Mouse (Mus musculus) cerebellum, adult 9-10 months (tissue): ENCODE measurements around the gene Psmf1.
A peak's percentile ranks its signal among the peaks of the same experiment; 100 is the strongest.

Experiments
- DNase-seq: peaks from one replicate; pipeline ENCODE4 v3.0.0; 2022

Gene Psmf1

DNA sequence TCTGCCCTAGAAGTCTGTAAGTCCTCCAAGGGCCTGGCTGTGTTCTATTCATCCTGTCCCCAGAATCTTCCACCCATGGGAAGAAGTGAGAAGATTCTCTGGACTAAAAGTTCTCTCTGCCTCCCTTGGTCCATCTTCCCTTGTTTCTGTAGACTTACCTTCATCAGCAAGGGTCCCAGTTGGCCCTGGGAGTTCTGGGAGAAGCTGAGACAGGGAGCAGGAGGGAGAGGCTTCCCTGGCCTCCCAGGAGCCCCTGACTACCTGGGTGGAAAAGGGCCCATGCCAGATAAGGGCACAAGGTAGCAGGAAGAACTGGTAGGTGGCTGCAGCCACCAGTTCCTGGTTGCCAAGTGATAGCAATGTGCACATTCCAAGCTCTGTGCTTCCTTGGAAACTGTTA, at the start of gene Psmf1:
Psmf1 (minus strand) TSS at position 342 of the 400 bp plus-strand sequence.
- DNase-seq: no peak

DNA sequence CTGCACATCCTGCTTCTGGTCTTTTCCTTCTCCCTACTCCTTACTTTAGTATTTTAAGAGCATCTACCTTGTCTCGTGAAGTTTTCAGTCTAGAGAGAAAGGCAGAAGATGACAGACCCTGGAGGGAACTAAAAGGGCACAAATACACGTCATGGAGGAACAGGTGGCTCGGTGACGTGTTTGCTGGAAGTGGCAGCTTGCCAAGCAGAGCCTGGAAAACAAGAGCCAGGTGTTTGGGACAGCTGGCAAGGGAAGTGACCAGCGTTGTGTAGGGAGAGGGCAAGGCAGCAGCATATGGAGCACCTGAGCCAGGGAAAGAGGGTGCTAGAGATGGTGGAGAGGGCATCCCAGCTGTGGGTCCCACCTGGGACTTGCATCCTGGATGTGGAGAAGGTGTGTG, 47.2 kb upstream of the Psmf1 start:
- no peak for DNase-seq

DNA sequence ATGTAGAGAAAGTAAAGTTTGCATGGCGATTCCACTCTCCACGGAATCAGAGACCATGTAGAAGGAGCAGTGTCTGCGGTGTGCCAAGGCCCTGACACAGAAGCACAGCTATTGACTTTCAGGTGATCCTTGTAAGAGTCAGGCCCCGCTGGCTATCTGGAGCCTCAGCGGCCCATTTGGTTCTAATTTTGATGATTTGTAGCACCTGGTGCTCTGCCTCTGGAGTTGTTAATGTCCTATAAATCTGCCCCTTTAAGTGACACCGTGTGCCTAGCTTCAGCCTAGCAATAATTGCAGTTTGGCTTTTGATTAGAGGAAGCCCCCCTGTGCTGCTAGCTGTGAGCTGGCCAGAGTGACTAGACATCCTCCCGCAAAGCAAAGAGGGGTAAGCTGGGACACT, 46.2 kb upstream of the Psmf1 start:
- no peak for DNase-seq

DNA sequence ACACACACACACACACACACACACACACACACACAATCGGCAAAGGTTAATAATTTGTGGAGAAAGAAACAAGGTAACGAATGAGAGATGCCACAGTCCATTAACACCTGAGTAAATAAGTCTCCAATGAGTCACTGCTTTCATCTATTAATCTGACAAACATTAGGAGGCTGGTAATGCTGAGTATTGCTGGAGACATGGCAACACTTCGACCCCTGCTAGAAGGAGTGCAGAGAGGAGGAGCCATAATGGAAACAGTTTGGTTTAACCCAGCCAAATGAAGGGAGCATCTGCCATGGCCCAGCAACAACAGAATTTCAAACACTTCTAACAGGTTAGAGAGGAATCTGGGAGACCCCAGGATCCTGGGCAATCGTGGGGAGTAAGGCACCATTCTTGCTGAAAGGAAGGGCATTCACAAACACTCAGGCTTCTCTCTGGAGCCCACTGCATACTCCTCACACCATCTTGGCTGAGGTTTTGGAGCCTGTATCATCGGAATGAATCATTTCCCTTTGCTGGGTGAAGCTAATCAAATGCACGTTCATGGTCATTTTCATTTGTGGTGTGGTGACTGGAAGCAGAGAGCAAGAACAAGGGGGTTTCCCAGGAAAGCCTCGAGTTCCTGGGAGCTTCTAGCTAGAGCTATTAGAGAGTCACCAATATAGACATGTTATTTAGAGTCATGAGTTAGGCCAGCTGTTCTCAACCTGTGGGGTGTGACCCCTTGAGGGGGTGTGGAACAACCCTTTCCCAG, 44.4 kb upstream of the Psmf1 start:
- no peak for DNase-seq

DNA sequence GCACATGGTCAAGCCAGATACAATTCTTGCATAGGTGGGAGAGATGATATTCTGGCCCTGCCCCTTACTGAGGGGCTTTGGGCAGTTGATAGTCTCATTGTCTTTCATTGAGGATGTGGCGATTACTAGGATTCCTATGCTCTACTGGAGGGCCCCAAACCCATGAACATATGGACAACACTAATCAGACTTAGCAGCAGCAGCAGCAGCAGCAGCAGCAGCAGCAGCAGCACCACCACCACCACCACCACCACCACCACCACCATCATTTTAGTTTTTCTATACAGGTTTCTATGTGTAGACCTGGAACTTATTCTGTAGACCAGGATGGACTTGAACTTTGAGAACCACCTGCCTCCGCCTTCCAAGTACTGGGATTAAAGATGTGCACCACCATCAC, 39.5 kb upstream of the Psmf1 start:
- DNase-seq: no peak

DNA sequence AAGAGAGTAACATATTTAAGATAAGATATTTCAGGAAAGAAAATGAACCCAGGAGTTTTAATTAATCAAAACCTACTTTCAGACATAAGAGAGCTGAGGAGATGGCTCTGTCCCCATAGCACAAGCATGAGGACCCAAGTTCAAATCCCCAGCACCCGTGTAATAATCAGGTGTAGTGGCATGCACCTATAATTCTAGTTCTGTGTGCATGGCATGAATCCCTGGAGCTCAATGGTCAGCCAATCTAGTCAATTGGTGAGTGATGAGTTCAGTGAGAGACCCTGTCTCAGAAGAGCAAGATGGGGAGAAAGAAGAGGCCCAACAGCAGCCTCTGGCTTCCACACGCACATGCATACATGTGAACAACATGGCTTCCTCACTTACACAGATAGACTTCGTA, 33.4 kb upstream of the Psmf1 start:
- no peak for DNase-seq

DNA sequence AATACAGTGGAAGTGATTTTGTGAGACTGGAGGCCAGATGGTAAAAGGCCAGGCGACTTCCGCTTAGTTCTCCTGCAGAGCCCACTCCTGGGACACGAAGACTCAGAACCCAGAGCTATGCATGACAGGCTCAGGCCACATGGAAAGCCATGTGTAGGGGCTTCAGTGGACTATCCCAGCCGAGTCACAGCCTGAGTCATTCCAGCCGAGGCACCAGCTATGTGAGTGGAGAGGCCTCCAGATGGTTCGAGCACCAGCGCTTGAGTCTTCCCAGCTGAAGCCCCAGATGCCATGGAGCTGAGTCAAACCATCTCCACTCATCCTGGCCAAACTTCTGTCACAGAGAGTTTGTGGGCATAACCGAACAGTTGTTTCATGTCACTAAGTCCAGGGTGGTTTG, 29.5 kb upstream of the Psmf1 start:
- DNase-seq: no peak

DNA sequence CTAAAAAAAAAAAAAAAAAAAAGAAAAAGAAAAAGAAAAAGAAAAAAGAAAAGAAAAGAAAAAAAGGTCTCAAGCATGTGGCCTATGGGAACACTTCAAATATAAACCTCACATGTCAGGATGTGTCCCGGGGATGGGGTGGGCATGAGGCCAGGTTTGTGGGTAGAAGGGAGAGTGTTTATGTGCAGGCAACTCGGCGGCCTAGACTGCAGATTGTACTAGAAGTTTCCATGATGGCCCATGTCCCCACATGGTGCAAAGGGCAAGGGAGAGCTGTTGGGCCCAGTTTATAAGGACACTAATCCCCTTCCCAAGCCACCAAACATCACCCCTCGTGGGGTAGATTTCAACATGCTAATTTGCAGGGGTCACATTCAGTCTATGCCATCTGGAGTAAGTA, 28.2 kb upstream of the Psmf1 start:
- DNase-seq: no peak

DNA sequence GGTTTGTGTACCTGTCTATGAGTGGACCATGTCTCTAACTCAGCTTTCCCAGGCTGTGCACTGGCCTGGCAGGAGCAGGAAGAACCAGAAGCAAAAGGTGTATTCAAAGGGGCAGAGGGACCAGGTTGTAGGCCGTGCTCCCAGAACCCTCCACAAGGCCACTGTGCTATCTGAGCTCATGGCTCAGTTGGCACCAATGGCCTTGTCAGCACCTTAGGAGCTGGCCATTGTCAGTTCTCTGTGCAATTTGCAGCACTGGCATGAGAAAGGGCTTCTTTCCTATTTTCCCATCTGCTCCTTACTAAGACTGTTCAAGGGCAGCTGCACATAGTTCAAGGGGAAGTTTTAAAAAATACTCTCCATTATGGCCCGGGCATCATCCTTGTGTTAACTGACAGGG, 20.6 kb upstream of the Psmf1 start:
- DNase-seq: no peak

DNA sequence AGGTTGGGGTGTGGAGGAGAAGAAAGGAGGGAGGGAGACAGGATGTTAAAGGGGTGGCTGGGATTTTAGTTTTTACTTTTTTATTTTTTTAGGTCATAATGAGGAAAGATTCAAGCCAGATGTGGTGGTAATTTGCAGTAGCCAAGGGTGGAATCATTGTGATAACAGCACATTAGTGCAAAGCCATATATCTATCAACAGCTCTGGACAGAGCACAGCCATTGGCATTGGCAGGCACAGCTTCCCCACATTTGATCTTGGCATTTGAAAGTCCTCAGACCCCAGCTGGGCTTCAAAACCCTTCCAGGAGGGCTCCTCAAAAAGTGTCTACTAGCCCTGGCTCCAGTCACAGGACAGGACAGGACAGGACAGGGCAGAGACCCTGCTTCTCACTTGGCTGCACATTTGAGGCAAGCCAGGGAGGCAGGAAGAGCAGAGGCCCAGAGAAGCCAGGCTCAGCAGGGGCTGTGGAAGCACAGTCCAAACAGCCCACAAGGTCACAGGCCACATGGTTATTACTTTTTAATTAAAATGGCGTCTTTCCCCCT, 14.9 kb upstream of the Psmf1 start:
- DNase-seq: no peak

DNA sequence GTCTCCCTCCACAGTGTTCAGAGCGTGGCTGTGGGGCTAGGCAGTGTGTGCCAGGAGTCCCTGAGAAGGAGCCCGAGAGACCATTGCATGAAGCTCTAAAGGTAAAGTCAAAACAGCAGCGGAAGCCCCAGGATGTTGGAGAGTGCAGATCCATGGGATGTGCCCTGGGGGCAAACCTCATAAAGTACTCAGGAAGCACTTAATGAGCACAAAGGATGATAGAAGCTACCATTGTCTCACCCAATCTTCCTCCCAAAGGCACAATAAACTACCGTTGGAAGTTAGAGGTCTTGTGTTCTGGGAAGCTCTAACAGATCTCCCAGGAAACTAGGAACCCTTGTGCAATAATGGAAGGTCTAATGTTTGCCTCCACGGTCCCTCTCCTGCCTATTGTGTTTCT, 13.5 kb upstream of the Psmf1 start:
- no peak for DNase-seq

DNA sequence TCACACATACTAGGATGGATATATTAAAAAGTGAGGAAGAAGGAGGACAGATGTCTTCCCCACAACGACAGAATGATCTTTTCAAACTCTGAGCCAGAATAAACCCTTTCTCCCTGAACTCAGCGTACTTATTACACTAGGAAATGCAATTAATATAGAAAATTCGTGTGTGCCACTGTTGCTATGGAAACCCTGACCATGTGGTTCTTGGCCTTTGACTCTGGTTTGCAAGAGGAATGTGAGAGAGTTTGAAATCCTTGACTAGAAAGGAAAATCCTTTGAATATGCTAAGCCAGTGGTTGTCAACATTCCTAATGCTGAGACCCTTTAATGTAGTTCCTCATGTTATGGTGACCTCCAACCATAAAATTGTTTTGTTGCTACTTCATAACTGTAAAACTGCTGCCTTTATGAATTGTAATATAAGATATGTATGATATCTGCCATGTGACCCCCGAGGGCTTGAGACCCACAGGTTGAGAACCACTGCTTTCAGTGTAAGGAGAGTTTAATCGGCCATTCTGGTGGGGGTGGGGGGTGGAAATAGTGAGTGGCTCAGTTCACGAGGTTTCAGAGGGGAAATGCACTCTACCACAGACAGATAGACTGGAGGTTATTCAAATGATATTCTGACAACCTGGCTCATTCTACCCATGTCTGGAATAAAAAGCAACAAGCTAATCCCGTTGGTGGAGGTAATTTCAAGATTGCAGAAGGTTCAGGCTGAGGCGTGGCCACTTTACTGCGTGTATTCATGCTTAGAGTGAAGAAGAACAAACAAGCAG, 12.5 kb upstream of the Psmf1 start:
- no peak for DNase-seq

DNA sequence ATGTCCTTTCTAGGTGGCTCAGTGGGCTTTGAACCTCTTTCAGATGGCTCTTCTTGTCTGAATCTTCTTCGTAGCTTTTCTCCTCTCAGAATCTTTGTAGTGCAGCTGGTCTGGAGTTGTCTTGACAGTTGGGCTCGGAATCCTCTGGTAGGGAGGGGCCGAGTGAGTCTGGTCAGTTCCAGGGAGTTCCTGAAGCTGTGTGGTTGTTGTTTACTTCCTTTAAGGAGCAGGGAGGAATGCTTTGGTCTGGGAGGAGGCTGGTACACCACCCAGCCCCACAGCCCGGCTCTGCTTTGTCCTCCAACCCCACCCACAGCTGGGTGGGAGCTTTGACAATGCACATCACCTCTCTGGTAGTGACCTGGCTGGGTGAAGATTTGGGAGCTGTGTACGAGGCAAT, 7.3 kb upstream of the Psmf1 start:
- DNase-seq: no peak

DNA sequence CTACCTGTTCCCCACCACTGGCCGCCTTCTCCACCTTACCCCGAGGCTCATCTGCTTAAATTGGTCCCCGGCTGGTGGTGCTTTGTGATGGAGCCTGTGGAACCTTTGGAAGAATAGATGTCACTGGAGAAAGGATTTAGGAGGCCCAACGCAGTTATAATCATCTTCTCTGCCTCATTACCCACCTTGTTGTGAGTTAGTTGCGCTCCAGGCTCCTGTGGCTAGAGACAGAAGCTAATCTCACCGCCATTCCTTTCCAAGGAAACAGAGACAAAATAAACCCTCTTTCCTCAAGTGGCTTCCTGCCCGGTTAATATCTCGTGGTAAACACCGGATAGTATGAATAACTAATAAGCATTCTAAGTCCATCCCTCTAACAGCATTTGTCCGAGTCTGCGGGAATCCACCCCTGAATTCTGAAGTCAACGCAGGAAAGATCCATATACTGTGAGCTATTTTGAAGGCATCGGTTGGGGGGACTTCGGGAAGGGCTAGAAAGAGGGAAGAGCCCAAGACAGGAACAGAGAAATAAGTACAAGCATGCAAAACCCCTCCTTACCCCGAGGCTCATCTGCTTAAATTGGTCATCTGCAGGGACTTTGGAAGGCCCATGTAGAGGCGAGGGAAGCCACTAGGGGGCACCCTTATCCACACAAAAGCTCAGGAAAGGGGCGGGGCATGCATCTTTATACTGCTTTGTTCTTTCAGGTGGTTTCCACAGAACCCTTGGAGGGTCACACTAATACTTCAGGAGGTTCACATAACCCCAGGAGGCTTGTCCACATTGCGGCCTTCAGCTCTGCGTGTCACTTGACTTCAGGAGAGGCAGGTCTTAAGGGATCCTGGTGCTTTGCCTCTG, 4.1 kb upstream of the Psmf1 start:
- peak; percentile 65 for DNase-seq

DNA sequence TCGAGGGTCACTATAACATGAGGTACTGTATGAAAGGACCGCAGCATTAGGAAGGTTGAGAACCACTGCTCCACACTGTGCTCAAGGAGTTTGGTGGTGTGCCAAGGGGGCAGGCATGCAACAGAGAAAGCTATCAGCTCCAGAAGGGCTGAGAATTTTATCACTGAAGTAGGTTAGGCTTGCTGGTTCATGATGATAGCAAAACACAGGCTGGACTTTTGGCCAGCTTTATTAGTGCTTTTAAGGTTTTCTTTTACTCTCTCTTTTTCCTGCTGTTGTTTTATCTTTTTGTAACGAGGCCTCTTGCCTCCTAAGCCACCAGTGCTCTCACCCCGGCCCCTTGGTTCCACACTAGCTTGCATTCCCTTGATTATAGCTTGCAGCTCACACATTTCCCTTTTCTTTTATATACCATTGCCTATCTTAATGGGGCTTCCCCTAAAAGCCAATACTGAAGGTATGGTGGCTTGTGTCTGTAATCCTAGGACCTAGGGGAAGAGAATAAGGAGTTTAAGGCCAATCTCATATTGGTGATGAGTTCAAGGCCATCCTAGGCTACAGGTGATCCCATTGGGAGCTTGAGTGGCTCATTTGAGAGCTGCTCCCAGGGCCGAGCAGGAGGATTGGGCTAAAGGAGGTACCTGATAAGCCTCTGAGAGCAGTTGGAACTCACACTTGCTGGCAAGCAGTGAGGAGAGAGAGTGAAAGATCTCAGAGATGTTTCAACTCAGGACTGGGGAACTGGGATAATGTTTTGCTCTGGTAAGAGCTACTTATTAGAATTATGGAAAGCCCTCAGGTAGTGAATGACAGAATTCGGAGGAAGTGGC, 921 bp downstream of the Psmf1 start:
- peak; percentile 7 for DNase-seq

DNA sequence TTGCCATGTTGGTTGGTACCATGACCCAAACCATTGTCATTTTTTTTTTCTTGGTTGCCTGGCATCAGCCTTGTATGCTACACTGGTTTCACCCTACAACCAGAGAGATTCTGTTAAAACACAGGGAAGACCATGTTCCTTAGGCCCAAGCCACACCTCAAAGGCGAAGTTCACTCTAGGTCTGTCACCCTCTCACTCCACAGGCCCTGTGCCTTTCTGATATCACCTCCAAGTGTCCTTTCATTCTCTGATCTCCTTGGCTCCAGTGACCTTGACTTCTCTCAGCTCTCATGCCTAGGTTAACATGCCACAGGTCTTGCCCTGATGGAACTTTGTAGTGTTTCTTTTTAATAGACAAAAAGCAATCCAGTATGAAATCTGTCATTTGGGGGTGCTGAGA, 1.9 kb downstream of the Psmf1 start:
- no peak for DNase-seq

DNA sequence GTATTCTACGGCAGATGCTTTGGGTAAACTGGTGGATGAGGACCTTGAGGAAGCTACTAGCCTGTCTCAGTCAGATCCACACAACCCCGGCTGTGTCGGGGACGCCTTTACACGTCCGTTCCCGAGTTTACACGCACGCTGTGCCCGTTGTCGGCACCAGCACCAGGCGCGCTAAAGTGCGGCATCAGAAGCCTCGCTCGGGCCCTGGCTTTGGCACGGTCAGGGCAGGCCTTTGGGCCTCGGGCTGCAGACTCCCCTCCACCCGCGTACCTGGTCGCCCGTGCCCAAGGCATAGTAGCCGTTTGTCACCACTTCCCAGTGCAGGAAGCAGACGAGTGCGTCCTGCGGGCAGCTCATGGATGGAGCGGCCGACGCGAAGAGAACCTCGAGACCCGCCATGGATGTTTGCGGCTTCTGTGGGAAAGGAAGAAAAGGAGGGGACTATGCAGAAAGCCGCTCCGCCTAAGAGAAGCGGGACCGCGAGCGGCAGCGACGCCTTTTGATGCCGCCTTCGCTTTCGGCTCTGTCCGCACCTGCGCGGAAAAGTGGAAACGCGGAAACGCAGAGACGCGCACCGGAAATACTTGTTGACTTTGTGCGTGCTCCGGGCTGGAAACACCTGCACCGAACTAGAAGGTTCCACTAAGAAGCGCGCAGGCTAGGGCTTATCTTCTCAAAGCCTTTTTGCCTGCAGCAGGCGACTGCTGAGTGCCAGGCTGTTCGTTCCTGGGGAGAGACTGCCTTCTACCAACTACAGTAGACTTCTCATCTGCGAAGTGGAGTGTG, 3.1 kb downstream of the Psmf1 start:
- DNase-seq: peak; percentile 89

DNA sequence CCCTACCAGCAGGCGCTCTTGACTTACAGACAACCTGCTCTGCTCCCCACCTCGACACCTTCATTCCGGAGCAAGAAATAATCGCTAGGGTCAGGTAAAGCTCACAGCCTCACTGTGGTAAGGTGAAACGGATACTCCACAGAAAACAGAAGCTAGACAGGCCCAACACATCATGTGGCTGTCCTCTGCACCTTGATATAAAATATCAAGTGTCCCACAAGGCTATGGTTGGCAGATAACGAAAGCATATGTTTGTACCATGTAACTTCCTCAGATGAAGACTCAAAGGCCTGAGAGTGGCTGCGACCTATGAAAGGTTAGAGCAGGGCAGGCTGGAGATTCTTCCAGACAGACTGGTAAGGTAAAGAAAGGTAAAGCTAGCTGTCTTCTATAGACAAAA, 4.5 kb downstream of the Psmf1 start:
- no peak for DNase-seq

DNA sequence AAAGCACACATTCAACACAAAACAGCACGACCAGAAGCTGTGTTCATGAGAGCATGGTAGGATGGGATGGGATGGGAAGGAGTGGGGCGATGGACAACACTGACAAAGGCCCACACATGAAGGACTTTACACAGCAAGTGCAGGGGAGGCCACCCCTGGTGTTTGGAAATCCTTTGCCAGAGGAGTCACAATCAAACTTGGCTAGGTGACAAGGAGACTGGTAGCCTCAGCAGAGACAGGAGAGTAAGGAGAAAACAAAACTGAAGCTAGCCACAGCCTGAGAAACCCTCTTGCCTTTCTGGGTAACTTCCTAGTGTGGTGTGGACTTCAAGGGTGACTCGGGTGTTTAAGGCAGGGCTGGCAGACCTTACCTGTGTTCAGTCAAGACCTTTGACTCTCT, 4.9 kb downstream of the Psmf1 start:
- peak; percentile 12 for DNase-seq

DNA sequence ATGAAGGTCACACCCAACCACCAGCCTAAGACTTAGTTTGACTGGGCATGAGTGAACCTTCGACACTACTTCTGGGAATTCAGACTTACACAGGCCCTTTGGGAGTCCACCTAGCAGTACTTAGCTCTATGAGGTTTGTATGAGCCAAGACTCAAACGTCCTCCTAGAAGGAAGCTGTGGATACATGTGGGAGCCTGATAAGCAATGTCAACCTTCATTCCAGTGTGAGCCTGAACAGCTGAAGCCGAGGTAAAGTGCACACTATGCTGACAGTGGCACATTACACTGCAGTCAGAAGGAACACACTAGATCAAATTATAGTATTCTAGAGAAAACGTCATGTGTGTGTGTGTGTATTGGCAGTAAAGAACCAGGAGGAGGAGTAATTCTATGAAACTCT, 5.5 kb downstream of the Psmf1 start:
- DNase-seq: no peak

DNA sequence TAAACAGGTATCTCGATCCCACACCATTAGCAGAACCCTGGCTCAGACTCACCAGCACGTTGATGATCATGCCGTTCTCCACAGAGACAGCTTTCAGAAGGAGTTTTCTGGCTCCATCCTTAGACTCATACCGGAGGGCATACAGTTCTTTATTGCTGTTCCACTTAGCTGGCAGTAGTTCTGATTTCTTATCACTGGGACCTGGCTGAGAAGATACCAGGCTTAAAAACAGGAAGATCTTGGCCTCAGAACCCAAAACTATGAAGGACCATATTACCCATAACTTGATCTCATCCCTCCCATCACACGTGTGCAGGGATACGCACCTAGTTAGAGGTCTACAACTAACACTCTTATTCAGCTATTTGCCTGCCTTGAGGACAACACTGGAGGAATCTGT, 8.6 kb downstream of the Psmf1 start:
- no peak for DNase-seq
